ENCODE assay signal across 12 mouse cellular contexts in genomic region chr11:62844562-62844961, GRCm38 (mm10).
"Had no signal": no experiment of that assay in that cellular context is flagged by ENCODE, and none has a peak within 500 bp of the region (broad histone marks: within the 10 kb centered on the region; RNA-seq: fewer than 3 reads in every experiment).

No protein-coding gene starts in this region.

- H3K36me3 ChIP-seq: liver, embryonic 15.5 days; midbrain, embryonic 10.5 days; neural tube, embryonic 12.5 days had no signal

- H3K27ac ChIP-seq: hindbrain, postnatal 0 days; layer of hippocampus, adult 2 months; limb, embryonic 13.5 days; liver, embryonic 15.5 days; midbrain, embryonic 10.5 days; neural tube, embryonic 12.5 days; stomach, postnatal 0 days had no signal

- H3K9me3 ChIP-seq: limb, embryonic 13.5 days; liver, embryonic 15.5 days; midbrain, embryonic 10.5 days; neural tube, embryonic 12.5 days had no signal

- DNase-seq: kidney, adult 18-20 months; kidney, postnatal 10 days; kidney, postnatal 4 days; left cerebral cortex, postnatal 4 days; midbrain, embryonic 14.5 days had no signal

- H3K9ac ChIP-seq: limb, embryonic 13.5 days; liver, embryonic 15.5 days; neural tube, embryonic 12.5 days had no signal

- ATAC-seq: hindbrain, postnatal 0 days had no signal

- H3K4me2 ChIP-seq: limb, embryonic 13.5 days; liver, embryonic 15.5 days; neural tube, embryonic 12.5 days had no signal

- H3K27me3 ChIP-seq: limb, embryonic 13.5 days; liver, embryonic 15.5 days; neural tube, embryonic 12.5 days had no signal

- H3K4me3 ChIP-seq: layer of hippocampus, adult 2 months; limb, embryonic 13.5 days; liver, embryonic 15.5 days; midbrain, embryonic 10.5 days; neural tube, embryonic 12.5 days had no signal
